In genomic region chr5:112576361-112576992, GRCm38 (mm10) we compare ENCODE assay signal across 8 mouse cellular contexts. TPM values are rescaled to one million over a fixed set of nuclear protein-coding genes. Genes with fewer than 3 reads are reported as not detected.
DNase-seq lines count a peak whose midpoint lies in the region; ATAC-seq and TF ChIP-seq lines count a peak whose summit lies in the region.

No protein-coding gene starts in this region.

- H3K4me2 ChIP-seq in embryonic facial prominence, embryonic 12.5 days (replicated peaks) = peak overlapping the region; percentile 60

- H3K4me3 ChIP-seq in ES-Bruce4 (ENCODE audit: low read depth, low read length) = peak overlapping the region; percentile 62
- H3K4me3 ChIP-seq in embryonic facial prominence, embryonic 12.5 days = peak overlapping the region; percentile 40

- H3K9me3 ChIP-seq in ES-Bruce4 (replicated peaks; ENCODE audit: control insufficient read depth, insufficient read depth, low read length, poor library complexity, severe bottlenecking) = no peaks in the 10 kb centered on the region
- no peaks in the 10 kb centered on the region for H3K9me3 ChIP-seq in embryonic facial prominence, embryonic 12.5 days

- peak; percentile 5 for DNase-seq in gastrocnemius, postnatal 14 days
- DNase-seq in gastrocnemius, postnatal 36 days = no peak
- DNase-seq in left cerebral cortex, postnatal 10 days (ENCODE audit: extremely low spot score in 1 of 2, low spot score in 2 of 2) = peak; percentile 53 to 76
- peak; percentile 55 to 60 for DNase-seq in right cerebral cortex, adult 2 months (ENCODE audit: low spot score in 2 of 2)
- no peak for DNase-seq in B cell, adult 2 months
- DNase-seq in urinary bladder, postnatal 25 days (ENCODE audit: low spot score) = no peak

- peak overlapping the region; percentile 32 for H3K9ac ChIP-seq in ES-Bruce4 (ENCODE audit: low read depth, poor library complexity, severe bottlenecking)
- peak overlapping the region; percentile 38 for H3K9ac ChIP-seq in embryonic facial prominence, embryonic 12.5 days

- TF ChIP-seq EP300 in ES-Bruce4 (IDR thresholded peaks at IDR 0.05; ENCODE audit: insufficient read depth, low read depth, low read length) = no peak

- H3K27me3 ChIP-seq in ES-Bruce4 (ENCODE audit: control insufficient read depth, insufficient read depth, low read length, poor library complexity, severe bottlenecking) = peaks cover 8% of the 10 kb centered on the region; the same call in 1 of the 2 replicates
- H3K27me3 ChIP-seq in embryonic facial prominence, embryonic 12.5 days = peaks cover 63% of the 10 kb centered on the region

- no peaks in the 10 kb centered on the region for H3K36me3 ChIP-seq in ES-Bruce4 (ENCODE audit: control insufficient read depth, insufficient read depth, low read length, poor library complexity, severe bottlenecking)
- no peaks in the 10 kb centered on the region for H3K36me3 ChIP-seq in embryonic facial prominence, embryonic 12.5 days

- no peak for TF ChIP-seq CTCF in ES-Bruce4 (IDR thresholded peaks at IDR 0.05; ENCODE audit: low read depth, low read length)

- WGBS in embryonic facial prominence, embryonic 12.5 days = under 1% methylated on average over 48 of the region's 48 CpGs

- no peaks in the 10 kb centered on the region for H3K4me1 ChIP-seq in ES-Bruce4 (ENCODE audit: control insufficient read depth, insufficient read depth, low read length)
- peaks cover 16% of the 10 kb centered on the region for H3K4me1 ChIP-seq in embryonic facial prominence, embryonic 12.5 days

- H3K27ac ChIP-seq in ES-Bruce4 (ENCODE audit: insufficient read depth, low read length) = no peak overlapping the region
- no peak overlapping the region for H3K27ac ChIP-seq in embryonic facial prominence, embryonic 12.5 days

- intact Hi-C loops in gastrocnemius, postnatal 14 days (cut with DNase I; ENCODE audit: low total_unique reads) = no loop called here
- intact Hi-C loops in gastrocnemius, postnatal 36 days (cut with DNase I) = no loop called here
- intact Hi-C loops in left cerebral cortex, postnatal 10 days (cut with DNase I) = loop anchor here (5.0 to 10.0 kb wide), 4 partner anchors 66 to 478 kb away; no protein-coding TSS in a partner anchor

- no peak for TF ChIP-seq POLR2A in ES-Bruce4 (IDR thresholded peaks at IDR 0.05; ENCODE audit: insufficient read depth, low read length)

- no peak for ATAC-seq in embryonic facial prominence, embryonic 12.5 days (ENCODE audit: insufficient number of reproducible peaks, insufficient read depth, low FRiP score, low TSS enrichment)

RNA-seq across cellular contexts. Expression of gene Sez6l, which starts 0.5 kb away (rescaled TPM):
- total RNA-seq in gastrocnemius, postnatal 14 days (2021) = under 1 TPM; 0.16 to 0.24 TPM
- total RNA-seq in gastrocnemius, postnatal 36 days (2021) = under 1 TPM in 1 of 2 experiments, not detected in 1; 0.05 TPM
- 0.16 TPM in 1 of 2 replicates, not detected in the other for polyA plus RNA-seq in ES-Bruce4 (2011; ENCODE audit: insufficient read depth, insufficient read length, low read depth, missing spikeins)
- polyA plus RNA-seq in embryonic facial prominence, embryonic 12.5 days (2016; fragmentation: Nextera tagmentation; extraction: Ambion mirVana) = 0.77 and 1.1 TPM in 2 replicates
- total RNA-seq in left cerebral cortex, postnatal 10 days (2021) = 100 to 1,000 TPM; 158 to 163 TPM

Comparison
In these comparisons a context has a peak if more than half of its experiments do, and no peak if none do; other contexts are left out.
1. DNase-seq: peak in gastrocnemius, postnatal 14 days (single experiment), left cerebral cortex, postnatal 10 days (2 of 2) and right cerebral cortex, adult 2 months (2 of 2); none in gastrocnemius, postnatal 36 days (0 of 2), B cell, adult 2 months (0 of 2) and urinary bladder, postnatal 25 days (single experiment).
2. RNA of gene Sez6l, which starts 0.5 kb away (total RNA-seq): 158 to 163 TPM in left cerebral cortex, postnatal 10 days; 0.16 to 0.24 TPM in gastrocnemius, postnatal 14 days and 0.05 TPM in gastrocnemius, postnatal 36 days; every median in the first group is over 100 times any median in the second.